Mouse (Mus musculus) common myeloid progenitor, adult 5-6 weeks (primary cell): ENCODE measurements around the gene Srcap. TPM values are rescaled to one million over a fixed set of nuclear protein-coding genes. Genes with fewer than 3 reads are reported as not detected.

Source experiments
- total RNA-seq: library from RNA; stranded (forward); fragments of 200-1000, 187-1606 nt; gene quantifications from 2 replicates; pipeline ENCODE4 v1.2.3, GENCODE M21; 2017

Srcap gene
- total RNA-seq, 1 experiment from 2014 or later = 62.1 TPM

Other genes starting within 250 kb of the Srcap start
- gene Sephs2, start 237.9 kb upstream of the Srcap start, total RNA-seq = 99.1 and 102 TPM in 2 replicates
- gene Itgal, start 215.7 kb upstream of the Srcap start, total RNA-seq = 26.1 and 31.6 TPM in 2 replicates
- gene Zfp768, start 166.4 kb upstream of the Srcap start, total RNA-seq = 5.1 and 6.8 TPM in 2 replicates
- 5.1 and 12.0 TPM in 2 replicates for gene Zfp747, start 135.9 kb upstream of the Srcap start, total RNA-seq
- gene 9130019O22Rik, start 124.8 kb upstream of the Srcap start, total RNA-seq = 4.8 and 7.2 TPM in 2 replicates
- 9.7 and 11.2 TPM in 2 replicates for gene E430018J23Rik, start 118.4 kb upstream of the Srcap start, total RNA-seq
- 9.2 and 13.0 TPM in 2 replicates for gene Zfp764, start 105.2 kb upstream of the Srcap start, total RNA-seq
- gene Zfp688, start 89.9 kb upstream of the Srcap start, total RNA-seq = 7.7 and 11.5 TPM in 2 replicates
- 3.1 and 4.8 TPM in 2 replicates for gene Zfp689, start 62.8 kb upstream of the Srcap start, total RNA-seq
- 19.0 and 33.8 TPM in 2 replicates for gene Prr14, start 52.4 kb upstream of the Srcap start, total RNA-seq
- 15.1 and 30.3 TPM in 2 replicates for gene Fbrs, start 32.8 kb upstream of the Srcap start, total RNA-seq
- 11.2 and 11.9 TPM in 2 replicates for gene Gm42715, start 7.6 kb downstream of the Srcap start, total RNA-seq
- gene Tmem265, start 49.4 kb downstream of the Srcap start, total RNA-seq = 2.8 and 5.9 TPM in 2 replicates
- 18.3 and 31.8 TPM in 2 replicates for gene Phkg2, start 61.4 kb downstream of the Srcap start, total RNA-seq
- 0.68 and 1.1 TPM in 2 replicates for gene Ccdc189, start 76.6 kb downstream of the Srcap start, total RNA-seq
- gene Rnf40, start 76.8 kb downstream of the Srcap start, total RNA-seq = 55.9 and 57.4 TPM in 2 replicates
- gene Zfp629, start 103.8 kb downstream of the Srcap start, total RNA-seq = 12.9 and 39.4 TPM in 2 replicates
- 54.4 and 68.0 TPM in 2 replicates for gene Bcl7c, start 196.9 kb downstream of the Srcap start, total RNA-seq
- gene Ctf1, start 200.8 kb downstream of the Srcap start, total RNA-seq = 0.14 TPM in 1 of 2 replicates, not detected in the other
- gene Ctf2, start 220.2 kb downstream of the Srcap start, total RNA-seq = not detected in 2 replicates
- gene Fbxl19, start 232.6 kb downstream of the Srcap start, total RNA-seq = 14.6 and 21.4 TPM in 2 replicates